Mouse (Mus musculus) embryonic facial prominence, embryonic 14.5 days (tissue): ENCODE data around the gene Ogdh. TPM values are rescaled to one million over a fixed set of nuclear protein-coding genes. Genes with fewer than 3 reads are reported as not detected.

Experiments used
- ATAC-seq: fragments of 200-750 bp; cut with Nextera tagmentation; 2 replicates; pipeline ENCODE4 v1.8.0; 2017; ENCODE audit warnings: low read depth, moderate number of reproducible peaks, moderate TSS enrichment
- DNase-seq: peaks from one replicate; pipeline ENCODE4 v3.0.0-alpha.2; 2015; ENCODE audit warnings: low spot score
- H3K27ac ChIP-seq: fragments of 300-500 bp; sonication (generic); replicated peaks from 2 replicates; pipeline ENCODE4 v1.5.1; 2014; ENCODE audit warnings: low read depth, mild to moderate bottlenecking, low read length, moderate library complexity
- H3K27me3 ChIP-seq: fragments of 300-500 bp; sonication (generic); replicated peaks from 2 replicates; pipeline ENCODE4 v1.6.1; 2014; ENCODE audit warnings: low read length; ENCODE audit not compliant: control insufficient read depth, insufficient read depth
- H3K36me3 ChIP-seq: fragments of 300-500 bp; sonication (generic); 2 replicates; pipeline ENCODE4 v1.6.1; 2014; ENCODE audit warnings: low read length, mixed read lengths; ENCODE audit not compliant: control insufficient read depth, insufficient read depth
- H3K4me1 ChIP-seq: fragments of 300-500 bp; sonication (generic); 2 replicates; pipeline ENCODE4 v1.6.1; 2014; ENCODE audit warnings: antibody characterized with exemption, low read length; ENCODE audit not compliant: control insufficient read depth, insufficient read depth
- H3K4me2 ChIP-seq: fragments of 300-500 bp; sonication (generic); 2 replicates; pipeline ENCODE4 v1.6.1; 2014; ENCODE audit warnings: low read depth, mild to moderate bottlenecking, low read length, moderate library complexity, mixed read lengths
- H3K4me3 ChIP-seq: fragments of 300-500 bp; sonication (generic); 2 replicates; pipeline ENCODE4 v1.5.1; 2014; ENCODE audit warnings: low read depth, mild to moderate bottlenecking, low read length
- H3K9ac ChIP-seq: fragments of 300-500 bp; sonication (generic); 2 replicates; pipeline ENCODE4 v1.6.1; 2014; ENCODE audit warnings: low read depth, mild to moderate bottlenecking, low read length, moderate library complexity, mixed read lengths
- H3K9me3 ChIP-seq: fragments of 300-500 bp; sonication (generic); 2 replicates; pipeline ENCODE4 v1.6.1; 2016; ENCODE audit warnings: low read length; ENCODE audit not compliant: control insufficient read depth
- WGBS: fragments of 180-500 bp; shearing (Covaris S2); extraction: QIAGEN DNeasy Blood & Tissue Kit; methylation state at CpG from one replicate; pipeline ENCODE4 v1.1.7; 2014; 5-methylcytosine and 5-hydroxymethylcytosine counted together
- polyA plus RNA-seq: library from polyadenylated mRNA; unstranded; fragments of >200 nt; fragmentation: Nextera tagmentation; extraction: Ambion mirVana; gene quantifications from 2 replicates; pipeline ENCODE4 v1.2.1, GENCODE M21; 2014

Gene Ogdh
- polyA plus RNA-seq, 1 experiment from 2014 or later = 92.5 TPM

DNA sequence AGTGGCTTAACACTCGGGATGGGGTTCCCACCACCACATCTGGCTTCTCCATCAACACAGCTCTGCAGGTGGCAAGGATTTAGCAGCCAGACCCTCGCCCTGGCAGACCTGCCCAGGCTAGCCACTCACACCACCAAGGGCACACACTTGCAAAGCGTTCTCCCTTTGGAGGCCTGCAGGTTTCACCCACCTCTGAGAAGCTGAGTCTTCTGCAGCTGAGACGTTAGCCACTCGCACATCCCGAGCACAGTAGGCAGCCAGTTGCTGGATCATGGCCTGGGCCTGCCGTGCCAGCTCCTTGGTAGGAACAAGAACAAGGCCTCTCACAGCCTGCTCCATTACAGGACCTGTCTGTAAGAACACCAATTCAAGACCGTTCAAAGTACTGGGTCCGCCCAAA, 24.8 kb upstream of the Ogdh start:
- no peak for DNase-seq
- Histone ChIP-seq H3K9ac (peak overlapping the region; percentile 77), H3K27me3 (no peaks in the 10 kb centered on the region), H3K27ac (no peak overlapping the region), H3K9me3 (no peaks in the 10 kb centered on the region), H3K4me1 (peaks cover 5% of the 10 kb centered on the region), H3K36me3 (peaks cover 70% of the 10 kb centered on the region), H3K4me3 (peak overlapping the region; percentile 68), H3K4me2 (peak overlapping the region; percentile 90)
- 63% methylated on average over 9 of the region's 9 CpGs for WGBS
- no peak for ATAC-seq

GRCm38 (mm10) chr11:6267320-6268254, 23.8 kb upstream of the Ogdh start, which contains the start of gene Ddx56:
Gene Ddx56 (minus strand): TSS chr11:6267772.
- Histone ChIP-seq H3K9ac (peak within 1 kb of the TSS; percentile 77), H3K4me3 (peak within 1 kb of the TSS; percentile 68), H3K9me3 (no peaks in the 10 kb centered on the region), H3K27me3 (no peaks in the 10 kb centered on the region), H3K36me3 (peaks cover 66% of the 10 kb centered on the region), H3K27ac (peak within 1 kb of the TSS; percentile 97), H3K4me1 (peaks cover 5% of the 10 kb centered on the region), H3K4me2 (peak within 1 kb of the TSS; percentile 90)
- ATAC-seq (peak; percentile 98), DNase-seq (peak; percentile 98)
- 2% methylated on average over 45 of the region's 50 CpGs for WGBS

- Histone ChIP-seq H3K27me3 (no peaks in the 10 kb centered on the region), H3K4me2 (peak overlapping the region; percentile 91), H3K4me3 (peak overlapping the region; percentile 78), H3K9ac (peak overlapping the region; percentile 83), H3K9me3 (no peaks in the 10 kb centered on the region), H3K27ac (no peak overlapping the region), H3K4me1 (peaks cover 7% of the 10 kb centered on the region), H3K36me3 (peaks cover 26% of the 10 kb centered on the region)
- ATAC-seq = no peak
- WGBS = 56% methylated on average over 11 of the region's 11 CpGs
- no peak for DNase-seq
These were observed 17.8 kb upstream of the Ogdh start for GRCm38 (mm10) chr11:6273607-6274006.

GRCm38 (mm10) chr11:6274387-6275093, 16.9 kb upstream of the Ogdh start, which contains the start of gene Tmed4:
Gene Tmed4 (minus strand): TSS chr11:6274870.
- H3K4me1 ChIP-seq = peaks cover 7% of the 10 kb centered on the region

DNA sequence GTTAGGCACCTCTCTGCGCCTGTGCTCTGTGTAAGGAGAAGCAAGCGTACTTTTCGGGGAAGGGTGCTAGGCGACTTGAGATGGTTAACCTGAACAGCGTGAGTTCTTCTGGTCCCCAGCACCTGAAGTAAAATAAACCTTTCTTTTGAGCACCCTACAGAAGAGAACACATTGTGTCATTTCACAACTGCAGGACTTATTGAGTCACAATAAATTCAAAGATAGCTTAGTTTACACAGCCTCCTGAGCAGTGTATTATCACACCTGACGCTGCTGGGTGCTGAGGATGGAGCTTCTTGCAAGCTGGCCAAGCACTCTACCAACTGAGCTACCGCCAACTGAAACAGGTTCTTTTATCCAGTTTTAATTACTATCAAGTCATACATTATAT, 16.3 kb upstream of the Ogdh start:
- peak; percentile 16 for ATAC-seq

More at GRCm38 (mm10) chr11:6274387-6275093, 16.9 kb upstream of the Ogdh start, which contains the start of gene Tmed4:
- Histone ChIP-seq H3K9me3 (no peaks in the 10 kb centered on the region), H3K4me2 (peak within 1 kb of the TSS; percentile 91), H3K4me3 (peak within 1 kb of the TSS; percentile 78), H3K27me3 (no peaks in the 10 kb centered on the region), H3K9ac (peak within 1 kb of the TSS; percentile 83), H3K36me3 (peaks cover 23% of the 10 kb centered on the region), H3K27ac (peak within 1 kb of the TSS; percentile 64)
- peak; percentile 98 for DNase-seq
- 1% methylated on average over 36 of the region's 39 CpGs for WGBS
- ATAC-seq = peak; percentile 98

GRCm38 (mm10) chr11:6276466-6276865, 15.0 kb upstream of the Ogdh start:
- WGBS = 81% methylated on average over 3 of the region's 3 CpGs
- ATAC-seq = no peak

More for the DNA sequence above, 16.3 kb upstream of the Ogdh start:
- H3K4me3 ChIP-seq = peak overlapping the region; percentile 78
- peaks cover 7% of the 10 kb centered on the region for H3K4me1 ChIP-seq
- peak overlapping the region; percentile 83 for H3K9ac ChIP-seq
- no peaks in the 10 kb centered on the region for H3K27me3 ChIP-seq
- no peaks in the 10 kb centered on the region for H3K9me3 ChIP-seq
- 25% methylated on average over 7 of the region's 7 CpGs for WGBS
- peak overlapping the region; percentile 91 for H3K4me2 ChIP-seq
- H3K27ac ChIP-seq = peak overlapping the region; percentile 64
- DNase-seq = no peak
- H3K36me3 ChIP-seq = peaks cover 19% of the 10 kb centered on the region

DNA sequence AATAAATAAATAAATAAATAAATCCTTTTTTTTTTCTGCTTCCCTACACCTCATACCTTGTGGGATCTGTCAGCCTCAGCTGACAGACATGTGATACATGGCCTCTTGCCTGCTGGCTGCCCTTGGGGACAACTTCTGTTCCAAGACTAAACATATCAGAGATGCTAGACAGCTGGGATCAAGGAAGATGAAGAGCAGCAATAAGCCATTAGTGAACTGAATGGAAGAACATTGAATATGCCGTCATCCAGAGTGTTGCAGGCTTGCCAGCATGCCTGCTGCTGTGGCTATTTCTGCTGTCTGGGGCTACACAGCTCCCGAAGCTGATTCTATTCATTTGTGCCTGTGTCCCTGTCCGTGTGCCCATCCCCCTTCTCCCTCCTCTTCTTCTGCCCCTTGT, 8.5 kb upstream of the Ogdh start:
- Histone ChIP-seq H3K9me3 (peaks cover 3% of the 10 kb centered on the region; the same call in 1 of the 2 replicates), H3K27ac (no peak overlapping the region), H3K4me1 (no peaks in the 10 kb centered on the region), H3K4me3 (no peak overlapping the region), H3K36me3 (no peaks in the 10 kb centered on the region), H3K9ac (no peak overlapping the region), H3K27me3 (no peaks in the 10 kb centered on the region), H3K4me2 (no peak overlapping the region)
- DNase-seq = no peak
- ATAC-seq = no peak; the same call in 1 of the 2 replicates
- WGBS = 68% methylated on average over 3 of the region's 3 CpGs

More at GRCm38 (mm10) chr11:6276466-6276865, 15.0 kb upstream of the Ogdh start:
- Histone ChIP-seq H3K27me3 (no peaks in the 10 kb centered on the region), H3K4me3 (no peak overlapping the region), H3K9me3 (peaks cover 3% of the 10 kb centered on the region; the same call in 1 of the 2 replicates), H3K27ac (no peak overlapping the region), H3K4me1 (peaks cover 7% of the 10 kb centered on the region), H3K9ac (no peak overlapping the region), H3K4me2 (no peak overlapping the region), H3K36me3 (peaks cover 7% of the 10 kb centered on the region)
- no peak for DNase-seq

DNA sequence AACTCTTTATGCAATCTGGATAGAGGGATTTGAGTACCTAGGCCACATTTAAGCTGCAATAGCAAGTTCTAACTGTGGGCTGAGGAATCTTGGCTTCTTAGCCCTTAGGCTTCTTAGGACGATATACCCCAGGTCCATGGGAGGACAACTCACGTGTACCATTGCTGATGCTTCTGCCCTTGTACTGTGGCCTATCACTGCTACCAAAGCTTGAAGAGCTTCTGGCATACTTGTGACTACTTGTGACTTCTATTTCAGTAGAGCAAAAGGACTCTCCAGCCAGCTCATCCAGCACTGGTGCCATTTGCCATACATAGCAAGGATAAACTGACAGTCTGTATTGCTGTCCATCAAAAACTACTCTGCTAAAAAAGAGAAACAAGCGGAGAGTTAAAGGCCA, 1.3 kb upstream of the Ogdh start:
- WGBS = 94% methylated on average over 3 of the region's 3 CpGs
- no peak for ATAC-seq

More for the DNA sequence above, 1.3 kb upstream of the Ogdh start:
- H3K9ac ChIP-seq = no peak overlapping the region
- no peak overlapping the region for H3K4me2 ChIP-seq
- DNase-seq = no peak
- H3K36me3 ChIP-seq = no peaks in the 10 kb centered on the region
- no peak overlapping the region for H3K27ac ChIP-seq
- H3K4me1 ChIP-seq = peaks cover 4% of the 10 kb centered on the region; the same call in 1 of the 2 replicates
- no peak overlapping the region for H3K4me3 ChIP-seq
- H3K9me3 ChIP-seq = no peaks in the 10 kb centered on the region
- H3K27me3 ChIP-seq = no peaks in the 10 kb centered on the region
